Mouse (Mus musculus): ENCODE data around the gene Speer4a. TPM values are rescaled to one million over a fixed set of nuclear protein-coding genes. Genes with fewer than 3 reads are reported as not detected.
"Not testable (repeated sequence)": the region's sequence is repeated elsewhere in the genome, so short reads cannot be mapped to it uniquely, and the experiment has no call there.

Speer4a gene
- polyA plus RNA-seq (2016; fragmentation: Nextera tagmentation; extraction: Ambion mirVana), result not detected in 2 replicates

DNA sequence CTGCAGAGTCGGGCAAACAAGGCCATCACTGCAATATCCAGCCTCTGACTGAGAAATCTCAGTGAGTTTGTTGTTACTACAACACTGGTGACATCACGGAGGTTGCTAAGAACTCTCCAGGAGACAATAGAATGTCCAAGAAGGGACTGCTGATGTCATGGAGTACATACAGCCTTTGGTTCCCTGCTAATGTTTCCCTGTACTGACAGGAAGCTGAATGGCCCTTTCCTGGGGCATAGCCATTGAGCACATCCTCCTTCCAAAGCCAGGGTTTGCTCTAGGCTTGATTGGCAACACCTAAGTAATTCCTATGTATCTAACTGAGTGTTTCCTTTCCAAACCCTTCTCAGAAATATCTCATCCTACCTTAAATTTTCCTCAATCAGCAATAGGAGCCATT, at the start of gene Speer4a:
Gene Speer4a, minus strand, starts transcription at position 101 of the 400 bp plus-strand sequence.
- ATAC-seq (ENCODE audit: insufficient number of reproducible peaks, insufficient read depth, low FRiP score, low TSS enrichment, low read depth); H3K27me3 ChIP-seq; H3K27ac ChIP-seq; H3K4me3 ChIP-seq (replicated peaks); H3K4me1 ChIP-seq (replicated peaks); H3K9me3 ChIP-seq; H3K4me2 ChIP-seq; H3K36me3 ChIP-seq; H3K9ac ChIP-seq (replicated peaks): not testable (repeated sequence)
- 77% methylated on average over 2 of the region's 2 CpGs for WGBS

- not testable (repeated sequence) for ATAC-seq (ENCODE audit: insufficient number of reproducible peaks, insufficient read depth, low FRiP score, low TSS enrichment, low read depth); H3K9ac ChIP-seq (replicated peaks); H3K36me3 ChIP-seq; H3K27me3 ChIP-seq; H3K4me1 ChIP-seq (replicated peaks); H3K4me2 ChIP-seq; H3K27ac ChIP-seq; H3K4me3 ChIP-seq (replicated peaks); H3K9me3 ChIP-seq
Observed at GRCm38 (mm10) chr5:26079023-26079422, 39.7 kb upstream of the Speer4a start.

DNA sequence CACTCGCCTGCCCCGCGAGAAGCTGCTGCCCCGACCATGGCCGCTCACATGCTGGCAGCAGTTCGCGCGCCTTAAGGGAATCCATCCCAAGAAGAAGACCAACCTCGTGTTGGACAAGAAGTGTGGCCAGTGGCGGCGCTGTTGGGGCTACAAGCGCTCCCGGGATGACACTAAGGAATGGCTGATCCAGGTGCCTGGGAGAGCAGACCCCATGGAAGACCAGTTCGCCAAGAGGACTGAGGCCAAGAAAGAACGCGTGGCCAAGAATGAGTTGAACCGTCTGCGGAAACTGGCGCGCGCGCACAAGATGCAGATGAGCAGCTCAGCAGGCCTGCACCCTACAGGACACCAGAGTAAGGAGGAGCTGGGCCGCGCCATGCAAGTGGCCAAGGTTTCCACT, 31.4 kb upstream of the Speer4a start:
- WGBS, result 85% methylated on average over 24 of the region's 24 CpGs
- H3K36me3 ChIP-seq, result no peaks in the 10 kb centered on the region
- no peaks in the 10 kb centered on the region for H3K27me3 ChIP-seq
- no peaks in the 10 kb centered on the region for H3K4me1 ChIP-seq (replicated peaks)
- H3K9ac ChIP-seq (replicated peaks), result no peak overlapping the region
- ATAC-seq (ENCODE audit: insufficient number of reproducible peaks, insufficient read depth, low FRiP score, low TSS enrichment, low read depth), result no peak
- 0 out of 2 replicates have a peak, but pooled peaks cover 7% of the 10 kb centered on the region for H3K9me3 ChIP-seq
- no peak overlapping the region for H3K4me3 ChIP-seq (replicated peaks)
- no peak overlapping the region for H3K27ac ChIP-seq
- H3K4me2 ChIP-seq, result no peak overlapping the region

DNA sequence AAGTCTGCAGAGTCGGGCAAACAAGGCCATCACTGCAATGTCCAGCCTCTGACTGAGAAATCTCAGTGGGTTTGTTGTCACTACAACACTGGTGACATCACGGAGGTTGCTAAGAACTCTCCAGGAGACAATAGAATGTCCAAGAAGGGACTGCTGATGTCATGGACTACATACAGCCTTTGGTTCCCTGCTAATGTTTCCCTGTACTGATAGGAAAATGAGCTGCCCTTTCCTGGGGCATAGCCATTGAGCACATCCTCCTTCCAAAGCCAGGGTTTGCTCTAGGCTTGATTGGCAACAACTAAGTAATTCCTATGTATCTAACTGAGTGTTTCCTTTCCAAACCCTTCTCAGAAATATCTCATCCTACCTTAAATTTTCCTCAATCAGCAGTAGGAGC, 19.1 kb upstream of the Speer4a start, which contains the start of gene Gm7347:
Gene Gm7347, minus strand, starts transcription at position 101 of the 400 bp plus-strand sequence.
- H3K4me3 ChIP-seq (replicated peaks); H3K9me3 ChIP-seq; H3K27me3 ChIP-seq; H3K27ac ChIP-seq; H3K4me1 ChIP-seq (replicated peaks); H3K36me3 ChIP-seq; H3K4me2 ChIP-seq; ATAC-seq (ENCODE audit: insufficient number of reproducible peaks, insufficient read depth, low FRiP score, low TSS enrichment, low read depth); H3K9ac ChIP-seq (replicated peaks): not testable (repeated sequence)
- WGBS, result no CpG with 5 or more reads among the region's 2 CpGs

DNA sequence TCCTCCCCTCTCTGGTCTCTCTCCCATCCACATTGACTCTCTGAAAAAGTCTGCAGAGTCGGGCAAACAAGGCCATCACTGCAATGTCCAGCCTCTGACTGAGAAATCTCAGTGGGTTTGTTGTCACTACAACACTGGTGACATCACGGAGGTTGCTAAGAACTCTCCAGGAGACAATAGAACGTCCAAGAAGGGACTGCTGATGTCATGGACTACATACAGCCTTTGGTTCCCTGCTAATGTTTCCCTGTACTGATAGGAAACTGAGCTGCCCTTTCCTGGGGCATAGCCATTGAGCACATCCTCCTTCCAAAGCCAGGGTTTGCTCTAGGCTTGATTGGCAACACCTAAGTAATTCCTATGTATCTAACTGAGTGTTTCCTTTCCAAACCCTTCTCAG, 16.5 kb downstream of the Speer4a start, which contains the start of gene Gm5862:
Gene Gm5862, minus strand, starts transcription at position 101 of the 400 bp plus-strand sequence.
- whole genome bisulfite sequencing, result no CpG with 5 or more reads among the region's 3 CpGs
- H3K27ac ChIP-seq; H3K27me3 ChIP-seq; H3K9ac ChIP-seq (replicated peaks); H3K9me3 ChIP-seq; H3K4me2 ChIP-seq; ATAC-seq (ENCODE audit: insufficient number of reproducible peaks, insufficient read depth, low FRiP score, low TSS enrichment, low read depth); H3K4me3 ChIP-seq (replicated peaks); H3K36me3 ChIP-seq; H3K4me1 ChIP-seq (replicated peaks): not testable (repeated sequence)

DNA sequence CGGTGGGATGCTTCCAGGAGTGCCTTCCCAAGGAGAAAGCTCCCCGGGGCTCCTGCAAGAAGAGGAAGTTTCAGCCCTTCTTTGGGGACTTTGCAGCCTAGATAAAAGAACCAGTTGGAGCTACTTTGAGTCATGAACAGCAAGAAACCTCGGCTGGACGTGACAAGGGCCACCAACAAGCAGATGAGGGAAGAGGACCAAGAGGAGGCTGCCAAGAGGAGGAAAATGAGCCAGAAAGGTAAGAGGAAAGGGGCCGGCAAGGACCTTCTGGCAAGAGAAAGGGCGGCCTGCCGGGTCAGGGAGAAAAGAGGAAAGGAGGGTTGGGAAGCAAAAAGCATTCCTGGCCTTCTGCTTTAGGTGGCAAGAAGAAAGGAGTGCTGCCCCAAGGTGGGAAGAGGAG, 31.7 kb downstream of the Speer4a start:
- not testable (repeated sequence) for H3K9me3 ChIP-seq; H3K4me3 ChIP-seq (replicated peaks); H3K36me3 ChIP-seq; ATAC-seq (ENCODE audit: insufficient number of reproducible peaks, insufficient read depth, low FRiP score, low TSS enrichment, low read depth); H3K4me2 ChIP-seq; H3K4me1 ChIP-seq (replicated peaks); H3K9ac ChIP-seq (replicated peaks); H3K27ac ChIP-seq
- peaks cover 14% of the 10 kb centered on the region for H3K27me3 ChIP-seq
- 64% methylated on average over 7 of the region's 7 CpGs for WGBS

GRCm38 (mm10) chr5:26006937-26007695, 32.2 kb downstream of the Speer4a start:
- not testable (repeated sequence) for H3K4me1 ChIP-seq (replicated peaks); H3K27ac ChIP-seq; H3K9me3 ChIP-seq; H3K36me3 ChIP-seq
- 0 out of 2 replicates have a peak overlapping the region, but pooled peaks have one; percentile 5 for H3K9ac ChIP-seq (replicated peaks)
- peak overlapping the region; percentile 58 for H3K4me2 ChIP-seq
- 15% methylated on average over 45 of the region's 45 CpGs for WGBS
- H3K4me3 ChIP-seq (replicated peaks), result peak overlapping the region; percentile 31
- peaks cover 14% of the 10 kb centered on the region for H3K27me3 ChIP-seq
- ATAC-seq (ENCODE audit: insufficient number of reproducible peaks, insufficient read depth, low FRiP score, low TSS enrichment, low read depth), result peak; percentile 83

GRCm38 (mm10) chr5:26004698-26005097, 34.7 kb downstream of the Speer4a start, which contains the start of gene Gm1979:
Gene Gm1979 (minus strand): TSS chr5:26004798.
- ATAC-seq (ENCODE audit: insufficient number of reproducible peaks, insufficient read depth, low FRiP score, low TSS enrichment, low read depth); H3K27ac ChIP-seq; H3K4me3 ChIP-seq (replicated peaks); H3K36me3 ChIP-seq; H3K4me2 ChIP-seq; H3K4me1 ChIP-seq (replicated peaks); H3K9ac ChIP-seq (replicated peaks); H3K9me3 ChIP-seq: not testable (repeated sequence)
- H3K27me3 ChIP-seq, result peaks cover 14% of the 10 kb centered on the region
- WGBS, result 94% methylated on average over 1 of the region's 2 CpGs

GRCm38 (mm10) chr5:25988550-25988949, 50.8 kb downstream of the Speer4a start, which contains the start of gene Gm21698:
Gene Gm21698 (minus strand): TSS chr5:25988650.
- not testable (repeated sequence) for H3K4me2 ChIP-seq; H3K9me3 ChIP-seq; H3K27me3 ChIP-seq; H3K4me3 ChIP-seq (replicated peaks); H3K27ac ChIP-seq; H3K9ac ChIP-seq (replicated peaks); H3K4me1 ChIP-seq (replicated peaks); ATAC-seq (ENCODE audit: insufficient number of reproducible peaks, insufficient read depth, low FRiP score, low TSS enrichment, low read depth); H3K36me3 ChIP-seq
- WGBS, result no CpG with 5 or more reads among the region's 3 CpGs

Other genes with a start within 250 kb of the Speer4a start
- 0.08 TPM in 1 of 2 replicates, not detected in the other for gene Gm21663, start 97.2 kb downstream of the Speer4a start, polyA plus RNA-seq (2016; fragmentation: Nextera tagmentation; extraction: Ambion mirVana)
- gene Gm21671, start 85.1 kb downstream of the Speer4a start, polyA plus RNA-seq (2016; fragmentation: Nextera tagmentation; extraction: Ambion mirVana), result not detected in 2 replicates
- gene Gm21680, start 66.9 kb downstream of the Speer4a start, polyA plus RNA-seq (2016; fragmentation: Nextera tagmentation; extraction: Ambion mirVana), result 0.13 TPM in 1 of 2 replicates, not detected in the other
- gene Gm21698, start 50.9 kb downstream of the Speer4a start, polyA plus RNA-seq (2016; fragmentation: Nextera tagmentation; extraction: Ambion mirVana), result 0.10 TPM in 1 of 2 replicates, not detected in the other
- not detected in 2 replicates for gene Gm1979, start 34.8 kb downstream of the Speer4a start, polyA plus RNA-seq (2016; fragmentation: Nextera tagmentation; extraction: Ambion mirVana)
- gene Gm5862, start 16.6 kb downstream of the Speer4a start, polyA plus RNA-seq (2016; fragmentation: Nextera tagmentation; extraction: Ambion mirVana), result not detected in 2 replicates
- not detected in 2 replicates for gene Gm7347, start 19.0 kb upstream of the Speer4a start, polyA plus RNA-seq (2016; fragmentation: Nextera tagmentation; extraction: Ambion mirVana)
- not detected in 2 replicates for gene Gm10471, start 49.7 kb upstream of the Speer4a start, polyA plus RNA-seq (2016; fragmentation: Nextera tagmentation; extraction: Ambion mirVana)
- gene 5031410I06Rik, start 65.8 kb upstream of the Speer4a start, polyA plus RNA-seq (2016; fragmentation: Nextera tagmentation; extraction: Ambion mirVana), result 0.10 TPM in 1 of 2 replicates, not detected in the other
- gene Gm10220, start 81.9 kb upstream of the Speer4a start, polyA plus RNA-seq (2016; fragmentation: Nextera tagmentation; extraction: Ambion mirVana), result 0.14 TPM in 1 of 2 replicates, not detected in the other
- gene Gm7361, start 218.1 kb upstream of the Speer4a start, polyA plus RNA-seq (2016; fragmentation: Nextera tagmentation; extraction: Ambion mirVana), result not detected in 2 replicates

Data from limb, embryonic 12.5 days (tissue).